Mouse (Mus musculus) liver, postnatal 0 days (tissue): ENCODE data around the gene Kcnt1.

ENCODE experiments used
- CTCF ChIP-seq: sonication (generic); IDR thresholded peaks from 2 replicates; pipeline ENCODE4 v1.5.1; 2016; ENCODE audit warnings: antibody characterized with exemption, low read depth
- EP300 ChIP-seq: IDR thresholded peaks from 2 replicates; pipeline ENCODE4 v1.6.1; 2016; ENCODE audit warnings: antibody characterized with exemption, low read depth, mild to moderate bottlenecking

DNA sequence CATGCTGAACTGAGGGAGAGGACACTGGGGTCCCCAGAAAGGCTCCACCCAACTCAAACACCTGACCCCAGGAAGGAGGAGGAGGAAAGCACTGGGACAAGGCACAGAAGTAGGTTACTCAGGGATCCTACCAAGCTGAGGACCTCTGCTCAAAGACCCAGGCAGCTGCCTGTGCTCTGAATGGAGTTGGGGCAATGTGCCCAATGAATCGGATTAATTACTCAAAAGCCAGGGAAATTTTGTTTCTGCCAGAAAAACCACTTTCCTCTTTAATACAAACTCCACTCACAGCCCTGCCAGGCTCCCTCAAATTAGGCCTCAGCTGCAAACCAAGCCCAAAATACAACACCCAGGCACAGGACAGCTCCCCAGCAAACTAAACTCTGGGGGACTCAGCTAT is 20.8 kb upstream of the Kcnt1 start:
- TF ChIP-seq CTCF (no peak), EP300 (no peak)
